Mouse (Mus musculus): ENCODE data around the gene March7. TPM values are rescaled to one million over a fixed set of nuclear protein-coding genes. Genes with fewer than 3 reads are reported as not detected.

Gene March7
- polyA plus RNA-seq, 2 experiments: 12.1 to 19.9 TPM

GRCm38 (mm10) chr2:60209122-60209611, 520 bp upstream of the March7 start:
- peaks cover 16 to 29% of the 10 kb centered on the region in 2 experiments for H3K4me1 ChIP-seq (replicated peaks; ENCODE audit: control insufficient read depth in 2 of 2, insufficient read depth in 2 of 2, low read length in 1 of 2)
- H3K4me3 ChIP-seq (ENCODE audit: insufficient read depth in 1 of 2, low read depth in 2 of 2, low read length in 2 of 2): peak overlapping the region; percentile 80 to 96
- ATAC-seq (ENCODE audit: insufficient read depth) (peak; percentile 66), DNase-seq (ENCODE audit: low read depth in 3 of 3, low spot score in 3 of 3) (peak in 2 of 3 experiments; percentile 28 to 38)
- H3K27ac ChIP-seq: peak overlapping the region; percentile 69
- H3K9me3 ChIP-seq (ENCODE audit: control insufficient read depth, low read length): no peaks in the 10 kb centered on the region
- no peaks in the 10 kb centered on the region for H3K27me3 ChIP-seq (ENCODE audit: control insufficient read depth, insufficient read depth, low read length)
- TF ChIP-seq EP300 (IDR thresholded peaks at IDR 0.05; ENCODE audit: low read depth) (no peak), CTCF (IDR thresholded peaks at IDR 0.05; ENCODE audit: low read depth) (no peak)
- peak overlapping the region; percentile 95 for H3K9ac ChIP-seq (replicated peaks)
- under 1% methylated on average over 29 of the region's 35 CpGs for WGBS (ENCODE audit: insufficient replicate concordance)
- peak overlapping the region; percentile 88 for H3K4me2 ChIP-seq (ENCODE audit: low read depth)
- peaks cover 11% of the 10 kb centered on the region for H3K36me3 ChIP-seq (replicated peaks; ENCODE audit: control insufficient read depth, insufficient read depth, low read depth)

- ATAC-seq (ENCODE audit: insufficient read depth) (no peak), DNase-seq (ENCODE audit: low read depth in 3 of 3, low spot score in 3 of 3) (no peak)
- Histone ChIP-seq H3K4me1 (replicated peaks; ENCODE audit: control insufficient read depth in 2 of 2, insufficient read depth in 2 of 2, low read length in 1 of 2) (peaks cover 16 to 36% of the 10 kb centered on the region in 2 experiments), H3K36me3 (replicated peaks; ENCODE audit: control insufficient read depth, insufficient read depth, low read depth) (peaks cover 6% of the 10 kb centered on the region), H3K27ac (peak overlapping the region; percentile 19), H3K9me3 (ENCODE audit: control insufficient read depth, low read length) (no peaks in the 10 kb centered on the region), H3K9ac (replicated peaks) (peak overlapping the region; percentile 95), H3K27me3 (ENCODE audit: control insufficient read depth, insufficient read depth, low read length) (no peaks in the 10 kb centered on the region), H3K4me3 (ENCODE audit: insufficient read depth in 1 of 2, low read depth in 2 of 2, low read length in 2 of 2) (peak overlapping the region; percentile 79 to 80), H3K4me2 (ENCODE audit: low read depth) (peak overlapping the region; percentile 86)
- TF ChIP-seq EP300 (IDR thresholded peaks at IDR 0.05; ENCODE audit: low read depth): no peak
- no peak for TF ChIP-seq CTCF (IDR thresholded peaks at IDR 0.05; ENCODE audit: low read depth)
- 16% methylated on average over 5 of the region's 5 CpGs for WGBS (ENCODE audit: insufficient replicate concordance)
Observed at GRCm38 (mm10) chr2:60210821-60211220, 1.1 kb downstream of the March7 start.

GRCm38 (mm10) chr2:60212488-60212887, 2.8 kb downstream of the March7 start:
- no peak for ATAC-seq (ENCODE audit: insufficient read depth)
- no peak overlapping the region for H3K4me3 ChIP-seq (ENCODE audit: insufficient read depth in 1 of 2, low read depth in 2 of 2, low read length in 2 of 2)
- no peak overlapping the region for H3K4me2 ChIP-seq (ENCODE audit: low read depth)
- H3K36me3 ChIP-seq (replicated peaks; ENCODE audit: control insufficient read depth, insufficient read depth, low read depth): peaks cover 2% of the 10 kb centered on the region; the same call in 1 of the 2 replicates
- H3K27ac ChIP-seq: no peak overlapping the region
- no peak for TF ChIP-seq EP300 (IDR thresholded peaks at IDR 0.05; ENCODE audit: low read depth)
- TF ChIP-seq CTCF (IDR thresholded peaks at IDR 0.05; ENCODE audit: low read depth): no peak
- H3K27me3 ChIP-seq (ENCODE audit: control insufficient read depth, insufficient read depth, low read length): no peaks in the 10 kb centered on the region
- no peaks in the 10 kb centered on the region for H3K9me3 ChIP-seq (ENCODE audit: control insufficient read depth, low read length)
- no peak for DNase-seq (ENCODE audit: low read depth in 3 of 3, low spot score in 3 of 3)
- peaks cover 16 to 39% of the 10 kb centered on the region in 2 experiments for H3K4me1 ChIP-seq (replicated peaks; ENCODE audit: control insufficient read depth in 2 of 2, insufficient read depth in 2 of 2, low read length in 1 of 2)
- H3K9ac ChIP-seq (replicated peaks): no peak overlapping the region

- Histone ChIP-seq H3K36me3 (replicated peaks; ENCODE audit: control insufficient read depth, insufficient read depth, low read depth) (peaks cover 2% of the 10 kb centered on the region; the same call in 1 of the 2 replicates), H3K4me2 (ENCODE audit: low read depth) (no peak overlapping the region), H3K4me1 (replicated peaks; ENCODE audit: control insufficient read depth in 2 of 2, insufficient read depth in 2 of 2, low read length in 1 of 2) (peaks cover 16 to 33% of the 10 kb centered on the region in 2 experiments), H3K9me3 (ENCODE audit: control insufficient read depth, low read length) (no peaks in the 10 kb centered on the region), H3K27ac (no peak overlapping the region), H3K4me3 (ENCODE audit: insufficient read depth in 1 of 2, low read depth in 2 of 2, low read length in 2 of 2) (no peak overlapping the region), H3K9ac (replicated peaks) (no peak overlapping the region), H3K27me3 (ENCODE audit: control insufficient read depth, insufficient read depth, low read length) (no peaks in the 10 kb centered on the region)
- WGBS (ENCODE audit: insufficient replicate concordance): 75% methylated on average over 2 of the region's 2 CpGs
- no peak for DNase-seq (ENCODE audit: low read depth in 3 of 3, low spot score in 3 of 3)
- no peak for ATAC-seq (ENCODE audit: insufficient read depth)
- no peak for TF ChIP-seq CTCF (IDR thresholded peaks at IDR 0.05; ENCODE audit: low read depth)
- TF ChIP-seq EP300 (IDR thresholded peaks at IDR 0.05; ENCODE audit: low read depth): no peak
Observed at GRCm38 (mm10) chr2:60214683-60215082, 5.0 kb downstream of the March7 start.

- Histone ChIP-seq H3K9me3 (ENCODE audit: control insufficient read depth, low read length) (no peaks in the 10 kb centered on the region), H3K4me2 (ENCODE audit: low read depth) (no peak overlapping the region), H3K36me3 (replicated peaks; ENCODE audit: control insufficient read depth, insufficient read depth, low read depth) (peaks cover 2% of the 10 kb centered on the region; the same call in 1 of the 2 replicates), H3K4me1 (replicated peaks; ENCODE audit: control insufficient read depth in 2 of 2, insufficient read depth in 2 of 2, low read length in 1 of 2) (peaks cover 8 to 24% of the 10 kb centered on the region in 2 experiments), H3K27me3 (ENCODE audit: control insufficient read depth, insufficient read depth, low read length) (no peaks in the 10 kb centered on the region), H3K9ac (replicated peaks) (no peak overlapping the region), H3K27ac (no peak overlapping the region), H3K4me3 (ENCODE audit: insufficient read depth in 1 of 2, low read depth in 2 of 2, low read length in 2 of 2) (no peak overlapping the region)
- WGBS (ENCODE audit: insufficient replicate concordance): 69% methylated on average over 4 of the region's 4 CpGs
- TF ChIP-seq CTCF (IDR thresholded peaks at IDR 0.05; ENCODE audit: low read depth) (no peak), EP300 (IDR thresholded peaks at IDR 0.05; ENCODE audit: low read depth) (no peak)
- no peak for DNase-seq (ENCODE audit: low read depth in 3 of 3, low spot score in 3 of 3)
- no peak for ATAC-seq (ENCODE audit: insufficient read depth)
Observed at GRCm38 (mm10) chr2:60216547-60217153, 7.0 kb downstream of the March7 start.
